Mouse (Mus musculus): ENCODE data around the gene Zfp213. TPM values are rescaled to one million over a fixed set of nuclear protein-coding genes. Genes with fewer than 3 reads are reported as not detected.
"Not testable (repeated sequence)": the region's sequence is repeated elsewhere in the genome, so short reads cannot be mapped to it uniquely, and the experiment has no call there.

Zfp213 gene
- polyA plus RNA-seq, 1 experiment from 2014 or later, result 23.0 TPM

DNA sequence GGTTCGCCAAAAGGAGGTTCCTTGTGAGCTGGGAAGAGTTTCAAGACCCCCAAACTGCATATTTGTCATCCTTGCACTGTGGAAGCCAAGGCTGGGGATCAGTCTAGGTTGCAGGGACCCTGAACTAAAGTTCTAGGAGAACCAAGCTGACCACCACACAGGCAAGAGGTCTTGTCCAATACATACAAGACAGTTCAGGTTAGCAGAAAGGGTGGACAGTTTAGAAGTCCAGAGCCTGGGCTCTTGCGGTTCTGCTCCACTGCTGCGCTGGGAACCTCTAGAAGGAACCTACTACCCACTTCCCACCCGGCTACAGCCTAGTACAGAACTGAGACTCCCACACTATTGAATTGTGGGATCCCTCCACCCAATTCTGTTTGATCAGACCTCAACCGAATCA is 24.4 kb downstream of the Zfp213 start:
- no peak overlapping the region for H3K4me3 ChIP-seq
- no peak overlapping the region for H3K27ac ChIP-seq
- no peaks in the 10 kb centered on the region for H3K36me3 ChIP-seq
- H3K27me3 ChIP-seq (ENCODE audit: insufficient read depth, poor library complexity, severe bottlenecking), result peaks cover 11% of the 10 kb centered on the region; the same call in 1 of the 2 replicates
- peaks cover 19% of the 10 kb centered on the region; the same call in 1 of the 2 replicates for H3K4me1 ChIP-seq
- WGBS, result 93% methylated on average over 5 of the region's 5 CpGs
- DNase-seq (ENCODE audit: low spot score), result peak; percentile 57
- no peaks in the 10 kb centered on the region for H3K9me3 ChIP-seq

DNA sequence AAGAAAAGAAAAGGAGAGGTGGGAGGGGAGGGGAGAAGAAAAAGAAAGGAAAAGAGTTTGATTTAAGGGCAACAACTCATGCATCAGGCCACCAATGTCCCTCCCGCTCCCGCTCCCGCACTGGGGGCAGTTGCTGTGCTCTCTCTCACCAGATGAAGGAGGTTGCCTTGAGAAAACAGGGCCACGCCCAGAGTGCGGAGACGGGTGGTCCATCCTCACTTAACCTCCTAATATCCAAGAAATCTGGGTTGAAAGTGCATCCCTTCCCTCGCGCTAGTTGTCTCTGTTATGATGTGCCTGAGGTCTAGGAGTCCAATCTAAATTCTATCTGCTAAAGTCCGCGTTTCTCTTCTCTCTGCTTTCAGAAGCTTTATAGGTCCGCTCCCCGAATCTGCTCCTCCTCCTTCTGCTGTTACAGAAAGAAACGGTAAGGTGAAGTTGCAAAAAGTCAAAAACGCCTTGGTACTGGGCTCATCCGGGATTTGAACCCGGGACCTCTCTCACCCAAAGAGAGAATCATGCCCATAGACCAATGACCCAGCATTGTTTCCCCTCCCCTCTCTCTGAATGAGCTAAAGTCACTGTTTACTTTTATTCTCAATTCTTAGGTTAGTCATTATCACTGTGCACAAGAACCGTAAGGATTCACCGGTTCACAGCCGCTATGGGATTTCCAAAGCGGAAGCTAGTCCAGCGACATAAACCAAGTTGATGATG is 25.6 kb downstream of the Zfp213 start:
- DNase-seq (ENCODE audit: low spot score), result peak; percentile 76
- WGBS, result 9% methylated on average over 21 of the region's 21 CpGs
- peaks cover 11% of the 10 kb centered on the region; the same call in 1 of the 2 replicates for H3K27me3 ChIP-seq (ENCODE audit: insufficient read depth, poor library complexity, severe bottlenecking)
- no peak overlapping the region for H3K27ac ChIP-seq
- H3K4me3 ChIP-seq, result peak overlapping the region; percentile 59
- no peaks in the 10 kb centered on the region for H3K9me3 ChIP-seq
- H3K4me1 ChIP-seq, result peaks cover 16% of the 10 kb centered on the region; the same call in 1 of the 2 replicates
- H3K36me3 ChIP-seq, result no peaks in the 10 kb centered on the region

GRCm38 (mm10) chr17:23537554-23538255 is 26.3 kb downstream of the Zfp213 start:
- Histone ChIP-seq H3K27me3 (ENCODE audit: insufficient read depth, poor library complexity, severe bottlenecking) (peaks cover 11% of the 10 kb centered on the region; the same call in 1 of the 2 replicates), H3K36me3 (no peaks in the 10 kb centered on the region), H3K27ac (no peak overlapping the region), H3K9me3 (no peaks in the 10 kb centered on the region), H3K4me1 (peaks cover 12% of the 10 kb centered on the region; the same call in 1 of the 2 replicates), H3K4me3 (peak overlapping the region; percentile 59)
- DNase-seq (ENCODE audit: low spot score), result peak; percentile 76
- WGBS, result 3% methylated on average over 27 of the region's 27 CpGs

GRCm38 (mm10) chr17:23535046-23535788 is 28.8 kb downstream of the Zfp213 start:
- peak; percentile 86 for DNase-seq (ENCODE audit: low spot score)
- WGBS, result under 1% methylated on average over 17 of the region's 29 CpGs
- not testable (repeated sequence) for H3K4me1 ChIP-seq, H3K27ac ChIP-seq, H3K9me3 ChIP-seq, H3K36me3 ChIP-seq
- Histone ChIP-seq H3K4me3 (peak overlapping the region; percentile 45), H3K27me3 (ENCODE audit: insufficient read depth, poor library complexity, severe bottlenecking) (peaks cover 11% of the 10 kb centered on the region; the same call in 1 of the 2 replicates)

DNA sequence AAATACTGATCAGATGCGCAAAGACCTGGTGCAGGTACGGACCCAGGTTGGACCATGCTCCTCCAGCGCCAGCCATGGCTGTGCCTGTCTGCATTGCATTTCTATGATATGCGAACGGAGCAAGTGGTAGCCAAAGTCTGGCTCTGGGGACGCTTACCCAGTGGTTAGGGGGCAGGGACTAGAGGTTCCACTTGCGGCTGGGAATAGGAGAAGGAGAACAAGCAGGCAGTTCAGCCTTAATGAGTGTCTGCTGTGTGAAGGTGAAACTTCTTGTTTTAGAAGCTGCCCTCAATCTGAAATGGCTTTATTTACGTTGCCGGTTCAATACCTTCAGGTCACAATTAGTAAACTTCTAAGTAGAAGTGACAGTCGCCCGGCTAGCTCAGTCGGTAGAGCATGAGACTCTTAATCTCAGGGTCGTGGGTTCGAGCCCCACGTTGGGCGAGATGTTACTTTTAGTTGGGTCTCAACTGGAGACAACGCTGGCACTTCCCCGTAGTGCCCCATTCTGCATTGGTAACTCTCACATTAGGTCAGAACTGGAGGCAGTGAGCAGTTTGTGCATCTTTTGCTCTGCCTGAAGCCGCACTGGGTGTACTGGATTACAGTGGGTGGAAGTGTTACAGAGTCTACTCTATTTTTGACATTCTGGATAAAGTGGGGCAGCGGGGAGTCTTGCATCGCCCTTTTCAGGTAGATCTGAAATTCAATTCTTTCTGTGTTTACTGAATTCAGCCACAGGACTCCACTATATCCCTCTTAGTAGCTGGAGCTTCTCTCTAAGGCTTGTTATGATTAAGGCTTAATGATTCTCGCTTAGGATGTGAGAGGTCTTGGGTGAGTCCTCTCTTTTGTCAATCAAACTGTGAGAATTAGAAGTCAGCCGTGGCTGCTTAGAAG is 30.2 kb downstream of the Zfp213 start:
- peak overlapping the region; percentile 45 for H3K4me3 ChIP-seq
- H3K27me3 ChIP-seq (ENCODE audit: insufficient read depth, poor library complexity, severe bottlenecking); H3K4me1 ChIP-seq; H3K36me3 ChIP-seq; H3K9me3 ChIP-seq; H3K27ac ChIP-seq: not testable (repeated sequence)
- WGBS, result 5% methylated on average over 11 of the region's 23 CpGs
- peak; percentile 73 for DNase-seq (ENCODE audit: low spot score)

GRCm38 (mm10) chr17:23531408-23531807 is 32.6 kb downstream of the Zfp213 start:
- not testable (repeated sequence) for H3K4me3 ChIP-seq; DNase-seq (ENCODE audit: low spot score); H3K4me1 ChIP-seq; H3K9me3 ChIP-seq; H3K27me3 ChIP-seq (ENCODE audit: insufficient read depth, poor library complexity, severe bottlenecking); H3K36me3 ChIP-seq; H3K27ac ChIP-seq
- 28% methylated on average over 1 of the region's 1 CpGs for WGBS

DNA sequence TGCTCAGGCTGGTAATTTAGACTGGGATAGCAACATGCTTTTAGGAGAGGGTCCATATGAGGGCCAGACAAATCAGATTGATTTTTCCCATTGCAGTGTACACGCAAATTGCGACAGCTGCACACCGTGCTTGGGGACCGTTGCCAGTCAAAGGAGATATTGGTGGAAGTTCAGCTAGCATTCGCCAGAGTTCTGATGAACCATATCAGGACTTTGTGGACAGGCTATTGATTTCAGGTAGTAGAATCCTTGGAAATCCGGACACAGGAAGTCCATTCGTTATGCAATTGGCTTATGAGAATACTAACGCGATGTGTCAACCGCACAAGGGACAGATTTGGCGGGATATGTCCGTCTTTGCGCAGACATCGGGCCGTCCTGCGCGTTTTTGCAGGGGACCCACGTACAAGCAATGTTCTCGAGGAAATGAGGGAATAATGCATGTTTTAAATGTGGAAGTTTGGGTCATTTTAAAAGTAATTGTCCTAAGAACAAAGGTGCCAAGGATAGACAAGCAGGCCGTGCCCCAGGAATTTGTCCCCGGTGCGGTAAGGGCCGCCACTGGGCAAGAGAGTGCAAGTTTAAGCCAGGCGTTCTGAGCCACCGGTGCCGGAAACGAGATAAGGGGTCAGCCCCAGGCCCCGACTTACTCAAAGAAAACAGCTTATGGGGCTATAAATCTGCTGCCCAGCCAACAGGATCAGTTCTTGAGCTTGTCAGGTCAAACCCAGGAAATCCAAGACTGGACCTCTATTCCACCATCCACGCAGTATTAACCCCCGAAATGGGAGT is 40.9 kb downstream of the Zfp213 start:
- not testable (repeated sequence) for H3K4me3 ChIP-seq; H3K9me3 ChIP-seq; H3K36me3 ChIP-seq; DNase-seq (ENCODE audit: low spot score); H3K4me1 ChIP-seq; H3K27ac ChIP-seq; H3K27me3 ChIP-seq (ENCODE audit: insufficient read depth, poor library complexity, severe bottlenecking)
- WGBS, result 58% methylated on average over 30 of the region's 30 CpGs

DNA sequence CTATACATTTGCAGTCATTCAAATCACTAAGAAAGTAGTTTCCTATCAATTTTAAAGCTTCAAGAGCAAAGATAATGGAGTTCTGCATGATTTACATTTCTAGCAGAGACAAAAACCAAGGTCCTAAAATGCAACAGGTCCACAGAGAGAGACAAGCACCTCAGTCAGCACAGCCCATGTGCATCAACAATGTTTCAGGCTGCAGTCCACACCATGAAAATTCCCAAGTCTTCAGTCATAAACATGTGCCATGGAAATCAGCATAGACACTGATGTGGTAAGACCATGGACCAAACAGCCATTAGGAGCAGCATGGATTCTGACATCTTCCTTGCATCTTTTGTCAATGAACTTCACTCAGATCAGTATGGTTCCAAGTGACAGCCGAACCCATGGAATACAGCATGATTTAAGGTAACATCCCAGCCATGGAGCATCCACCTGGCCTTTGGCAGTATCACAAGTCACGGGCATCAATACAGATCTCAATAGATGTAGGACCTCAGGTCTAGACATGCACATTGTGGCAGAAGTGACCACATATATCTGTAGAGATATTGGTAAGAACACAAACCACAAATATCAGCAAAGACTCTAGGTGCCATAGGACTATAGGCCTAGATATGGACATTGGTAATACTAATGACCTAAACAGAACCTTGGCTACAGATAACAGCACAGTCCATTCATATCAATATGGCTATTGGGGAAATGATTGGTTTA is 45.2 kb downstream of the Zfp213 start:
- peak; percentile 76 for DNase-seq (ENCODE audit: low spot score)
- Histone ChIP-seq H3K36me3 (no peaks in the 10 kb centered on the region), H3K27me3 (ENCODE audit: insufficient read depth, poor library complexity, severe bottlenecking) (0 out of 2 replicates have a peak, but pooled peaks cover 5% of the 10 kb centered on the region), H3K9me3 (no peaks in the 10 kb centered on the region), H3K27ac (no peak overlapping the region), H3K4me3 (no peak overlapping the region), H3K4me1 (no peaks in the 10 kb centered on the region)
- 58% methylated on average over 2 of the region's 2 CpGs for WGBS

Other genes starting within 250 kb of the Zfp213 start
- not detected in 2 replicates for gene Vmn2r115, start 220.5 kb downstream of the Zfp213 start, polyA plus RNA-seq (2016; fragmentation: Nextera tagmentation; extraction: Ambion mirVana)
- gene Vmn2r116, start 179.6 kb downstream of the Zfp213 start, polyA plus RNA-seq (2016; fragmentation: Nextera tagmentation; extraction: Ambion mirVana), result not detected in 2 replicates
- gene Vmn2r117, start 84.5 kb downstream of the Zfp213 start, polyA plus RNA-seq (2016; fragmentation: Nextera tagmentation; extraction: Ambion mirVana), result not detected in 2 replicates
- gene Zfp13, start 35.2 kb upstream of the Zfp213 start, polyA plus RNA-seq (2016; fragmentation: Nextera tagmentation; extraction: Ambion mirVana), result 12.0 and 15.4 TPM in 2 replicates
- 0.10 and 0.21 TPM in 2 replicates for gene Zscan10, start 36.6 kb upstream of the Zfp213 start, polyA plus RNA-seq (2016; fragmentation: Nextera tagmentation; extraction: Ambion mirVana)
- gene Mmp25, start 81.0 kb upstream of the Zfp213 start, polyA plus RNA-seq (2016; fragmentation: Nextera tagmentation; extraction: Ambion mirVana), result 0.39 and 0.43 TPM in 2 replicates
- gene Bicdl2, start 96.3 kb upstream of the Zfp213 start, polyA plus RNA-seq (2016; fragmentation: Nextera tagmentation; extraction: Ambion mirVana), result 0.28 and 0.40 TPM in 2 replicates
- gene Hcfc1r1, start 109.4 kb upstream of the Zfp213 start, polyA plus RNA-seq (2016; fragmentation: Nextera tagmentation; extraction: Ambion mirVana), result 152 and 305 TPM in 2 replicates
- 60.1 and 63.7 TPM in 2 replicates for gene Thoc6, start 109.6 kb upstream of the Zfp213 start, polyA plus RNA-seq (2016; fragmentation: Nextera tagmentation; extraction: Ambion mirVana)
- 35.4 and 72.4 TPM in 2 replicates for gene Tnfrsf12a, start 113.2 kb upstream of the Zfp213 start, polyA plus RNA-seq (2016; fragmentation: Nextera tagmentation; extraction: Ambion mirVana)
- gene Cldn6, start 115.0 kb upstream of the Zfp213 start, polyA plus RNA-seq (2016; fragmentation: Nextera tagmentation; extraction: Ambion mirVana), result 7.0 and 33.4 TPM in 2 replicates
- gene Cldn9, start 119.8 kb upstream of the Zfp213 start, polyA plus RNA-seq (2016; fragmentation: Nextera tagmentation; extraction: Ambion mirVana), result 0.76 and 2.4 TPM in 2 replicates
- gene 1520401A03Rik, start 158.5 kb upstream of the Zfp213 start, polyA plus RNA-seq (2016; fragmentation: Nextera tagmentation; extraction: Ambion mirVana), result not detected in 2 replicates
- gene Pkmyt1, start 162.1 kb upstream of the Zfp213 start, polyA plus RNA-seq (2016; fragmentation: Nextera tagmentation; extraction: Ambion mirVana), result 46.5 and 53.2 TPM in 2 replicates
- gene Paqr4, start 176.6 kb upstream of the Zfp213 start, polyA plus RNA-seq (2016; fragmentation: Nextera tagmentation; extraction: Ambion mirVana), result 8.7 and 9.3 TPM in 2 replicates
- gene Kremen2, start 181.6 kb upstream of the Zfp213 start, polyA plus RNA-seq (2016; fragmentation: Nextera tagmentation; extraction: Ambion mirVana), result 0.43 and 1.9 TPM in 2 replicates
- gene Flywch1, start 207.4 kb upstream of the Zfp213 start, polyA plus RNA-seq (2016; fragmentation: Nextera tagmentation; extraction: Ambion mirVana), result 97.9 and 117 TPM in 2 replicates
- 9.0 and 20.3 TPM in 2 replicates for gene Flywch2, start 221.8 kb upstream of the Zfp213 start, polyA plus RNA-seq (2016; fragmentation: Nextera tagmentation; extraction: Ambion mirVana)
- gene Srrm2, start 226.3 kb upstream of the Zfp213 start, polyA plus RNA-seq (2016; fragmentation: Nextera tagmentation; extraction: Ambion mirVana), result 342 and 505 TPM in 2 replicates